Mouse (Mus musculus): Measurements from ENCODE around the gene Zfp598. TPM values are rescaled to one million over a fixed set of nuclear protein-coding genes. Genes with fewer than 3 reads are reported as not detected.
"Not testable (repeated sequence)": the region's sequence is repeated elsewhere in the genome, so short reads cannot be mapped to it uniquely, and the experiment has no call there.

Zfp598 gene
- total RNA-seq, 2 experiments from 2014 or later = 16.1 to 18.2 TPM

DNA sequence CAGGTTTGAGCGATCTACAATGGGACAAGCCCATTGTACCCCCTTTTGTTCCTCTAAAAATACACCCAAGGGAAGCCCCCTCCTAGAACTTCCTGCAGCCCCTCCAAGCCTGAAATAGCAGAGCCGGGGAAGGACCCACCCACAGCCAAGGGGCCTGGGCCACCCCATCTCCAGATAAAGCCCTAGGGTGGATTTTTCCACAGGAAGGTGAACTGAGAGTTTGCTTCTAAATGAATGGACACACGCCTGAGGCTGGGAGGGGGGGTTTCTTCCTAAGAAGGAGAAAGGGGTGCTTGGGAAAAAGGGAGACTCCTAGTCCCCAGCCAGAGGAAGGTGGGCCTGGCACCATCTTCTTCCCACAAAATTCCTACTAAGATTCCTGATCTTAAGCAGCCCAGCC lies 23.6 kb upstream of the Zfp598 start:
- ATAC-seq (replicated peaks; ENCODE audit: poor library complexity, severe bottlenecking) = no peak

DNA sequence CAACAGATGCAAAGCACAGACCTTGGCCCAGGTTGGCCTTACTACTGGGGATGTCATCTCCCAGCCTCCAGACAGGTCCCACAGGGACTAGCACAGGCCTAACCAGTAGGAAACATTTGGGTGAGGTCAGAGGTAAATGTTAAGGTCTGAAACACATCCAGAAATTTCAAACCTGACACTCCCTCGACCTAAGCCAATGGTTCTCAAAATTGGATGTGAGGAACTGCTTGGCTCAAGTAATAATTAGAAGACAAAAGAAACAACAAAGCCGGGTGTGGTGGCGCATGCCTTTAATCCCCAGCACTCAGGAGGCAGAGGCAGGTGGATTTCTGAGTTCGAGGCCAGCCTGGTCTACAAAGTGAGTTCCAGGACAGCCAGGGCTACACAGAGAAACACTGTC lies 23.1 kb upstream of the Zfp598 start:
- no peak for ATAC-seq (replicated peaks; ENCODE audit: poor library complexity, severe bottlenecking)

DNA sequence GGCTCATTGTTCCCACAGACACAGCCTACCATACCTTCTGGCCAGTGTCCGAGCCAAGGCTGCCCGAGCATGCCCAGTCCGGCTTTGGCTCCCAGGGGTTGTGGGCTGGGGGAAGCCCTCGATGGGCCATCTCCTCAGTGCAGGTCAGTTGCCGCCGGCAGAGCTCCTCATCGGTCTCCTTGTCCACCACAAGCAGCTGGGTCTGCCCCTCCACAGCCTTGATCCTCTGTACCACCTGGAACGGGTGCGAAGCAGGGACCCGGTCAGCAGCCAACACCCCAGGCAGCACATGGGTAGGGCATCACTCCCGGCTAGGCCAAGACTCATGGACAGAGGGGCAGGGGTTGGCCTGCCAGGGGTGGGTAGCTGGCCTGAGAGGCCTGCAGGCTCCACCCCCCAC lies 22.0 kb upstream of the Zfp598 start:
- ATAC-seq (replicated peaks; ENCODE audit: poor library complexity, severe bottlenecking) = no peak

DNA sequence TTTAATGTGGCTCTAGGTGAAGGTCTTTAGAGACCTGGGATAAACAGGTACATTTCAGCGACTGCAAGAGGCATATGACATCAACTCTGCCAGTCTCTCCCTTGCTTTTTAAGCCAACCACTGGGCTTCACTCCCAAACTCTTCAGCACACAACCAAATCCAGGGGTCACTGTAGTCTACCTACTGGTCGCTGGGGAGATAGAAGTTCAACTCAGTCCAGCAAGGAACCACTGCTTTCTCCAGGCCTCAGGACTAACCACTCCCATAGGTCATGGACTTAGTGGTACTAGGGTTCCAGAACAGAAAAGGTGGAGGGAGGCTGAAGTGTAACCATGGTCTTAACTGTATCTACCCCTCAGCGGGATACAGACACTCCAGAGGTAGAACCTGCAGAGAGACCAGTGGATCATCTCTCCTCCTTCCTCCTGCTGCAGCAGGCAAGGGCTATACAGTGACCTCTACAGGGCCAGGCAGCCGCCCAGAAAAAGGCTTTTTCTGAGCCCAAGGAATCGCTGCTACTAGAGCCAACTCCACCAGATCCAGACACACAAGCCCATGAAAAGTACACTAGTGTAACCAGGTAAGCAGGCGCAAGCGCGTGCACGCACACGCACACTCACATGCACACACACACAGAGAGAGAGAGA lies 20.6 kb upstream of the Zfp598 start:
- ATAC-seq (replicated peaks; ENCODE audit: poor library complexity, severe bottlenecking) = no peak

DNA sequence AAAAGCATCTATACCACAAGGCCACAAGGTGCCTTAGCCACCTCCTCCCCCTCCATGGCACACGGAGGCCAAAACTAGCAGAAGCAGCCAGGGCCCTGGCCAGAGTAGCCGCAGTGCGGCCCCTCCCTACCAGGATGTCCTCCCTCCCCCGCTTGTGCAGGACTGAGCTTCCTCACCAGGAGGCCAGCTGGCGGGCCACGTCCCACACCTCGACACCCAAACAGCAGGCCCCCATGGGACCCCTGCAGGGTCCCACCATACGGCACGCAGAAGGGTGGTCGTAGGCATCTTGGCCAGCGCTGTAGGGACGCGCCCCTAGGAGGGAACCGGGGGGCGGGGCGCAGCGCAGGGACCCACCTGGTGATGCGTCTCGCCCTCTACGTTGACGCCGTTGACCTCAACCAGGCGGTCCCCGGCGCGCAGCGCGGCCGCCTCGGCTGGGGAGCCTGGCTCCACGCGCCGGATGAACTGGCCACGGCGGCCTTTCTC lies 19.9 kb upstream of the Zfp598 start:
- ATAC-seq (replicated peaks; ENCODE audit: poor library complexity, severe bottlenecking) = peak; percentile 30; the same call in 1 of the 2 replicates

DNA sequence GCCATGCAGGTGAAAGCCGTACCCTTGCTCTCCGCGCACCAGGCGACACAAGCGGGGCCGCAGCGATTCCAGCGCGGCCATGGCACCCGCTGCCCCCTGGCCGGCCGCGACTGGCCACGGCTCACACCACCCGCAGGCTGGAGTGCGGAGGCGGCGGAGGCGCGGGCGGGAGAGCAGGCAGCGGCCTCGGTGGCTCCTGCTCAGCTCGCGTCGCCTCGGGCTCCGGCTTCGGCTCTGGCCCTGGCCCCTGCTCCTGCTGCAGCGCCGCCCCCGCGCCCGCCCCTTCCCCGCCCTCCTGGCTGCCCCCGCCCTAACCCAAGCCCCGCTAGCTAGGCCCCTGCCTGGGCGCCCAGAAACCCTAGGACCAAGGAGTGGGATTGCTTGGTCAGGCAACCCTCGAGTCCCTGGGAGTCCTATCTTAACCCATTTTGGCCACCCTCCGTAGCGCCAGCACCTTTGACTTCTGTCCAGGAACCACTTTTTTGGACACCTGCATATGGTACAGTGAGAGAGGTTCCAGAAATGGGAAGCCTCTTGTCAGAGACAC lies 19.3 kb upstream of the Zfp598 start, which contains the start of gene Slc9a3r2:
Gene Slc9a3r2, minus strand, starts transcription at position 258 of the 547 bp plus-strand sequence.
- no peak; the same call in 1 of the 2 replicates for ATAC-seq (replicated peaks; ENCODE audit: poor library complexity, severe bottlenecking)

DNA sequence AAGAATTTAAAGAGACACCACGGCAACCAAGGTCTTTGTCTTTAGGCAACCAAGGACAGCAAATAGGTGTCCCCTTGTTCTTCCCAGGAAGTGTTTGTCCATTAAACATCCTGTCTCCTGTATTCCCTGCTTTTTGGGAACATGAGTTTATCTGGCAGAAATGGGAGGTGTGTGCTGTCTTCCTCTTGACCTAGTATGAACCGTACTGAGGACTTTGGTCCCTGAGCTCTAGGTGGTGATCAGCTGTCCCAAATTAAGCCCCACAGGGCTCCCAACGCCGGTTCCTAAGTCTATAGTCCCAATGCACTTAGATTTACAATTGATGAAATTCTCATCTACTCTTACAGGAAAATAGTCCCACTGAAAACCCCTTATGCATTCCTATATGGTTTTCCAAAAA lies 18.7 kb upstream of the Zfp598 start:
- no peak for ATAC-seq (replicated peaks; ENCODE audit: poor library complexity, severe bottlenecking)

DNA sequence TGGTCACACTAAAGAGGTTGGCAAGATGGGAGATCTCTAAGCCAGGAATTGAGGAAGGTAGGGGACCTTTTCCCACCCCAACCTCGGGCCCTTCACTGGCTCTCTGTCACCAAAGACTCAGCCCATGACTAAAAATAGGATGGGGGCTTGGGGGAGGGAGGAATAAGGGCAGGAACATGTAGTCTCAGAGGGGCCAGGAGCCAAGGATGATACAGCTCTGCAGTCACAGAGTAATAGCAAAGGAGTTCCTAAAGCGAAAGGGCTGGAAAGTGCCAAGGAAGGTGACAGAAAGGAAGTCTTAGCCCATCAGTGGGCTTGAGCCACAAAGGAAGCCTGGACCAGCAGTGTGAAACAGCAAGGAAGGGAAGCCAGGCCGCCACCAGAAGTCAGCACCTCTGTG lies 17.7 kb upstream of the Zfp598 start:
- ATAC-seq (replicated peaks; ENCODE audit: poor library complexity, severe bottlenecking) = 0 out of 2 replicates have a peak, but pooled peaks have one; percentile 8

DNA sequence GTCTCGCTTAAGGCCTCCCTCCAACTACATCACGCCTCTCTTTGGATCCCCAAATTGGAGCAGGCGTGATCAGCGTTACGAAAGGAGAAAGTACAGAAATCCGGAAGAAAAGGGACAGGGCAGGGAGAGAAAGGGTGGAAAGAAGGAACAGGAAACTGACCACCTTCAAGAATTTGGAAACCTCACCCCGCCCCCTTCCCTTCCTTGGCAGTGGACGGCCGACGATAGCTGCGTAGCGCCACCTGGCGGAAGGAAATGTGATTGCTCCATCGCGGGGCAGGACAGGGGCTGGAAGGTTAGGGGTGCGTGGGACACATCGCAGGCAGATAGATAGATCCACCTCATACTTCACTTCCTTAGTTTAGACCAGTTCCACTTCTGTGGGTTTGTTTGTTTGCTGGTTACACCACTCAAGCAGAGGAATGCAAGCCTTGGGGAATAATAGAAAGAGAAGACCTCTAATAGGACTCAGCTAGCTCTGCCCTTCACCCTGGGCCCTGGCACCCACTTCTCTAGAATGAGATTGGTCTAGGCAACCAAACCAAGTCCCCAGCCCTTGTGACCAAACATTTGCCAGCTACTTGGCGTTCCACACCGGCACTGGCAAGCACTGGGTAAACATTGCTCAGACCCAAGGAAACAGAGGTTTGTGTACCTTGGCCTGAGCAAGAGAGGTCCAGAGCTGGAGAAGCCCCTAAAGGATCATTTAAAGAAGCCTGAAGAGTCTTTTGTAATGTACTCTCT lies 15.3 kb upstream of the Zfp598 start:
- ATAC-seq (replicated peaks; ENCODE audit: poor library complexity, severe bottlenecking) = peak; percentile 71

DNA sequence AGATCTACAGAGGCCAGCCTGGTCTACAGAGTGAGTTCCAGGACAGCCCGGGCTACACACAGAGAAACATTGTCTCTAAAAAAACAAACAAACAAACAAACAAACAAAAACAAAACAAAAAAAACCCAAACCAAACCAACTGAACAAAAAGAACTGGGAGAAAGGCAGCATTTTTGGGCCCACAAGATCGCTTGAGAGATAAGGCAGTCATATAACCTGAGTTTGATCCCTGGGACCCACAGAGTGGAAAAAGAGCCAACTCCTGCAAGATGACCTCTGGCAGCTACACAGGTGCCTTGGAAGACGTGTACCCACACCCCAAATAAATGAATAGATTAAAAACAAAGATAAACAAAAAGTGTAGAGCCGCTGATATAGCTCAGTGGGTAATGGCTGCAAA lies 14.5 kb upstream of the Zfp598 start:
- ATAC-seq (replicated peaks; ENCODE audit: poor library complexity, severe bottlenecking) = no peak

DNA sequence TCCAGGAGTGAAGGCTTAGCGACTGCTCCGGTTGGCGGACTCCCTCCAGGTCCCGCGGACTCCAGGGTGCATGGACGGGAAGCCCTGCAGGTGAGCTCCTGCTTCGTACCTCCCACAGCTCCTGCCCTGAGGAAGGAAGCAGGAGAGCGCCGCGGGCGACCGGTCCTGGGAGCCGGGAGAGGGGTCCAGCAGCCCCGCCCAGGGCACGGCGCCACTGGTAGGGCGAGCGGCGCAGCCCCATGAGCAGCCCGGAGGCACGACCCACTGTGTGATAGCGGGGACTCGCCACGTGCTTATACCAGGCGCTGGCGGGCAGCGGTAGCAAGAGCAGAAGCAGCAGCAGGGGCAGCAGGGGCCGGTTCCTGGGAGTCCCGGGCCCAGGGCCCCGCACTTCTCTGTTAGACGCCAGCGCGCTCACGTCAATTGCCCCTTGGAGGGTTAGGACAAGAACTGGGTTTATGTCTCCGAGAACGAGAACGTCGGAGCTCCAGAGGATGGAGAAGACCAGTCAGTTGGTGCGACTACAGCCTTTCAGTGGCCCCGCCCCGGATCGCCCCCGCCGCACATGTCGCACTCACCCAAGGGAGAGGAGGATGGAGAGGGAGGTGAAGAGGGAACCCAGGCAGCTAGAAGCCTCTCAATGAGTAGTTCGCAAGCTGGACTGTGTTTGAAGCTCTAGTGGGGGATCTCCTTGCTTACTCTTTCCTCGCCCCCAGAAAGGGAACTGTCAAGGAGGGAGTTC lies 11.3 kb upstream of the Zfp598 start, which contains the start of gene Npw:
Gene Npw, minus strand, starts transcription at position 441 of the 742 bp plus-strand sequence.
- ATAC-seq (replicated peaks; ENCODE audit: poor library complexity, severe bottlenecking) = peak; percentile 70

DNA sequence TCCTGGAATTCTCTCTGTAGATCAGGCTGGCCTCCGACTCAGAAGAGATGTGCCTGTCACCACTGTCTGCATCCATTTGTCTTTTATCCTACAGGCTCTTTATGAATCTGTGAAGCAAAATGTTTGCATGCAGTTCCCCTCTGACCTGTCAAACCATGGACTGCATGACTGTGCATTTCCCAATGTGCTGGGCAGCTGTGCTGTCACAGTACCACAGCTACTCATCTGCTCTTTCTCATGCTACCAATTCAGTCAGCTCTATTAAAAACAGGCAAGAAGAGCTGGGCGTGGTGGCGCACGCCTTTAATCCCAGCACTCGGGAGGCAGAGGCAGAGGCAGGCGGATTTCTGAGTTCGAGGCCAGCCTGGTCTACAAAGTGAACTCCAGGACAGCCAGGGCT lies 2.5 kb upstream of the Zfp598 start:
- not testable (repeated sequence) for ATAC-seq (replicated peaks; ENCODE audit: poor library complexity, severe bottlenecking)

DNA sequence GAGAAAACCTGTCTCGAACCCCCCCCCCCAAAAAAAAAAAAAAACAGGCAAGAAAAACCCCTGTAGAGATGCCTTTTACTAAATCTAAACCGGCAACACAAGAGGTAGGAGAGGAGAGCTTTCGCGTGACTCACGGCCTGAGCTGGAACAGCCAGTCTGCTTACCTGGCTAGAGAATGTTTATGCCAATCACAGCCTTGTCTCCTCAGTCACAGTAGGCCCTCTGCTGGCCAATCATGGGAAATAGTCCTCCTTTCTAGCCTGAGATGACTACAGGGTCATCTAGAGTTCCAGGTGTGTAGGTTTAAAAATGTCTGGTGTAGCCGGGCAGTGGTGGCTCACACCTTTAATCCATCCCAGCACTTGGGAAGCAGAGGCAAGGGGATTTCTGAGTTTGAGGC lies 2.1 kb upstream of the Zfp598 start:
- peak; percentile 41 for ATAC-seq (replicated peaks; ENCODE audit: poor library complexity, severe bottlenecking)

DNA sequence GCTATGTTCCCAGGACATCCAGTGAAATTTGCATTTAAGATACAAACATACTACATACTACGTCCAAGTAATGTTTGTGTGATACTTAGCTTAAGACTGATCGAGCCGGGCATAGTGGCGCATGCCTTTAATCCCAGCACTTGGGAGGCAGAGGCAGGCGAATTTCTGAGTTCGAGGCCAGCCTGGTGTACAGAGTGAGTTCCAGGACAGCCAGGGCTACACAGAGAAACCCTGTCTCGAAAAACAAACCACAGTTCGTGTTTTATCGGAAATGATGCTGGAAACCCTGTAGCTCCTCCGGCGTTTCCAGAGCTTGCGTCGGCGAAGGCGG lies 308 bp upstream of the Zfp598 start:
- not testable (repeated sequence) for ATAC-seq (replicated peaks; ENCODE audit: poor library complexity, severe bottlenecking)

DNA sequence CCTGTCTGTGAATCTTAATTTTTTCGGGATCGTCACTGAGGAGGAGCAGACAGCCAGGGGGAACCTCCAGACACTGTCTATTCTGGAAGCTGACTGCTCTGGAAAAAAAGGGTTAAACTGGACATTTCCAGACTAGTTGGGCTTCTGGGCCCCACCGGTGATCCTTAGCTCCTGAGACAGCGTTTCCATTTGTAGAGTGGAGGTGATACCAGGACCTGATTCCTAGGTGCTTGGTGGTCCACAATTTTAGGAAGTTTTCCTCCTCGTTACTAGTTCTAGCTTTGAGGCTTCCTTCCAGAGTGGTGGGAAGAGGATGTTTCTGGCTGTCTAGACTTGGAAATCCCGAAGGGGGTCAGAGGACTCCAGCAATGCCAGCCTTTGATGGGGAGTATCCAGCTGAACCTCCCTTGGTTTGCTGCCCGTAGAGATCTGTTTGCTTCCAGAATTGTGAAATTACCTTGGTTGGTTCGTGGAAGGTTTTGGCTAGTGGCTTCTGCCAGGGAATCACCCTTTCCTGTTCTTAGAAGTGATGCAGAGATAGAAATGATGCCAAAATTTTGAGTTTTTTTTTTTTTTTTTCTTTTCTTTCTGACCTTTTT lies 858 bp downstream of the Zfp598 start:
- no peak for ATAC-seq (replicated peaks; ENCODE audit: poor library complexity, severe bottlenecking)

DNA sequence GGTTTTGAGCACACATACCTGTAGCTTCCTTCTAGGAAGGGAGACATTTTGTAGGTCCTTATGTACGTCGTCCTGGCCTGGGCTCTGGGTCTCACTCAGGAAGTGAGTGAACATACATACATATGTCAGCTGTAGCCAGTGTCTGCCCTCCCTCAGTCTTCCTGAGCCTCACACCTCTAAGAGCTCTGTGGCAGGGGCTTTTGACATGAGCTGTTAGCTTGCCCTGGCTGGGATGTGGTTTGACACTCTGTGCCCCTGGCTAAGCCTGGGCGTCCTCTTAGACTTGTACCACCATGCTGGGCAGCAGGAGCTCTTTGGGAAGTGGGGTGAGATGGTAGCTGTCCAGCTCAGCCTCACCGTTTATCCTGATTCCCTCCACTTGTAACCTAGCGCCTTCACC lies 1.9 kb downstream of the Zfp598 start:
- ATAC-seq (replicated peaks; ENCODE audit: poor library complexity, severe bottlenecking) = no peak

DNA sequence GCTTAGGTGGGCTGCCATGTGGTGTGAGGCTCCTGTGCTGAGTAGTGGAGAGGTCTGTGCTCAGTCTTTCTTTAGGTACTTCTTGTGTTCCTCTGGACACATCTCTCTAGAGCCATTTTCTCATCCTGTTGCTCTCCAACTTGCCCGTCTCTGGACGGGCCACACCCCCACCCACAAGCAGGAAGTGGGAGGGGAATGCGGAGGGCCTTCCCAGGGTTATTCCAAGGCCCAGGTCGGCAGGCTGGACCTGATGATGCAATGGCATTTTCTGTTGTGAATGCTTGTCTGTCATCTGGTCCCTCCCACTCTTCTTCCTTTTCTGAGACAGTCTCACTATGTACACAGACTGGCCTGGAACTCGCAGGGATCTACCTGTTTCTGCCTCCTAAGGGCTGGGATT lies 2.7 kb downstream of the Zfp598 start:
- ATAC-seq (replicated peaks; ENCODE audit: poor library complexity, severe bottlenecking) = peak; percentile 41

DNA sequence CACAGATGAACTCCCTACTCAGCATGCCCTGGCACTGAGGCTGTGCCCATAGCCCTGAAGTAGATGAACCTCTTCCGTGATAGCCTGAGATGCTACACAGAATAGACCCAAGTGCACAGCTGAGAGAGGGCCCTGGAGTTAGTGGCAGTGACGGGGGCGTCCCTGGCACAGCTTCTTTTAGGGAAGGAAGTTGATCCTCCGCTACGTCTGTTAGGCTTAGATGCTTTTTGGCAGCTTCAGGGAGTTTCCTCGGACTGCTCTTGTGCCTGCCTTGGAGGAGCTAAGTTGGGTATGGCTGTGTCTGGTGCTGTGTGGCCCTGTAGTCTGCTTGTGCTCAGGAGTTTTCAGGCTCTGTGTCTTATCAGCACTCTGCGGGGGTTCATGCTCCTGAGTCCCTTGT lies 4.8 kb downstream of the Zfp598 start:
- ATAC-seq (replicated peaks; ENCODE audit: poor library complexity, severe bottlenecking) = 0 out of 2 replicates have a peak, but pooled peaks have one; percentile 12

DNA sequence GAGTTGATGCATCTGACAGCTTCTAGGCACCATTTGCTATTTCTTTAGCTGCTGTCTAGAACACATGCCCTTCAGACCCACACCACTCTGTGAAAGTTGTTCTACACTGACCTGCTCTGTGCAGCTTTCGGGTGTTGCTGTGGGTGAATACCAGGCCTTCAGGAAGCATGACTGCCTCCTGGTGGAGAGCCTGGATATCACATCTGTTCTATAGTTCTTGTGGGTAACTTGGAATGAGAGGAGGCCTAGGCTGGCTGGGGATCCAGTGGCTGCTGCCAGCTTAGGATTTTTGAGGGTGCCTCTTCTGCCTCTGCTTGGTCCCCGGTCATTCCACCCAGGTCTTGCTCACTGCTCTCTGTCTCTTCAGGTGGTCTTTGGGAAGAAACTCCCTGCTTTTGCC lies 6.7 kb downstream of the Zfp598 start:
- peak; percentile 52 for ATAC-seq (replicated peaks; ENCODE audit: poor library complexity, severe bottlenecking)

DNA sequence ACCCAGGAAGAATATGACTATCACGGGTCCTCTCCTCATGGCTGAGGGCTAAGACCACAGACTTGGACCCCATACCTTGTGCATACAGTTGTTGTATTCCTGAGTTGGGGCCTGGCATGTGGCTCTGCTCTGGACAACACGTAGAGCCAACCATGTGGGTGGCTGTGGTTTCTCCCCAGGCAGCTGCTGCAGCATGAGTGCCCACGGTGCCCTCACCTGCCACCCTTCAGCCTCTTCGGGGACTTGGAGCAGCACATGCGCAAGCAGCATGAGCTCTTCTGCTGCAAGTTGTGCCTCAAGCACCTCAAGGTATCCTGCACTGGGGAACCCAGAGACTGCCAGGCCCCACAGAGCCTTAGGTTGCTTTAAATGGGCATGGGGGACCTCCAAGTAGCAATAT lies 7.4 kb downstream of the Zfp598 start:
- no peak for ATAC-seq (replicated peaks; ENCODE audit: poor library complexity, severe bottlenecking)
